Mouse (Mus musculus) kidney, postnatal 10 days (tissue): Measurements from ENCODE around the gene Nup133.

Experiments used
- DNase-seq: peaks from one replicate; pipeline ENCODE4 v3.0.0; 2021; ENCODE audit warnings: mixed read lengths

Nup133 gene

DNA sequence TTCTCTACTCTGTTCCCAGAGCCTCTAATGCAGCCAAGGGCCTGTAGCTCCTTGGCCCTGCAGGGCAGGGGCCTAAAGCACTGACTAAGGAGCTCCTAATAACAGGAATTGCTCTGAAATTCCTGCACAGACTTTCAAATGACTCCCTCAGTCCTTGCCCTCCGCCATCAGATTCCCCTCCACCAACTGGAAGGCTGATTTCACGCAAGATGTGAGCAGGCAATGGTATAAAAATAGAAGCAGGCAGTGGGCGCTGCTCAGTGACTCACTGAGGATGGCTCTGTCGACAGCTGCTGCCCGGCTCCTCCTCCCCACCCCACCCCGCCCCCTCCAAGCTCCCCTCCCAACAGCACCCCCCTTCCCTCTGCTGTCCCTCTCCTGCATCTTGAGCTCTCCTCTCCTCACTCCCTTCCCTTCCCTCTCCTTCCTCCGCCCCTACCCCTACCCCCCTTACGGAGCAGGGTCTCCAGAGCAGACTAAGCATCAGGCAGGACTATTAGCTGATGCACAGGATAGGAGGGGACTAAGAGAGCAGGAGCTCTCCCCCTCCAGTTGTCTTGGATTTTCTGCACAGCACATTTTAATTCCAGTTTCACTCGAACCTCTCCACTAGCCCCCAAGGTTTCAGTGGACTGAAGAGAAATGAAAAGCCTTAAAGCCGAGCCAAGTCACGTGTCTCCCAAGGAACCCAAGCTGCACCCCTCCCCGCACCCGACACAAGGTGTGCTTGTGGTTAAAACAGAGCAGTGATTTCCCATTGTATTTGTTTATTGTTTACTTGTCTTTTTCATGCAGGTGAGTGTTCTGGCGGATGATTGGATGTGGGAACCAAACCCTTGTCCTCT lies 64.1 kb downstream of the Nup133 start:
- no peak for DNase-seq

DNA sequence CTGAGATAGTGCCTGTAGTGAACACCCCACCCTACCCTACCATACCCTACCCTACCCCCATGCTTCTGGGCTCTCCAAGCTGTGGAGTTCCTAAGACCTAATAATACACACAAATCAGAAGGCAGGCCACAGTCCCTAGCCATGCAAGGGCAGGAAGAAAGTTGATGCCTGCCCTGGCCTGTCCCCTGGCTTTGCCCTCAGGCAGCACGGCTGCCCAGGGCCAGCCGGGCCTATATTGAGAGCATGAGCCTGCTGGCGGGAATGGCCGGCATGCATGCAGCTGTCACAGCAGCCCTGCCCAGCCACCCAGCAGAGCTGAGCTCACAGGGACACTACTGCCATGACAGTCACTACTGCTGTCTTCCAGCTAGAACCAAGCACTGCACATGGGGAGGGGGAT lies 66.0 kb downstream of the Nup133 start:
- no peak for DNase-seq

DNA sequence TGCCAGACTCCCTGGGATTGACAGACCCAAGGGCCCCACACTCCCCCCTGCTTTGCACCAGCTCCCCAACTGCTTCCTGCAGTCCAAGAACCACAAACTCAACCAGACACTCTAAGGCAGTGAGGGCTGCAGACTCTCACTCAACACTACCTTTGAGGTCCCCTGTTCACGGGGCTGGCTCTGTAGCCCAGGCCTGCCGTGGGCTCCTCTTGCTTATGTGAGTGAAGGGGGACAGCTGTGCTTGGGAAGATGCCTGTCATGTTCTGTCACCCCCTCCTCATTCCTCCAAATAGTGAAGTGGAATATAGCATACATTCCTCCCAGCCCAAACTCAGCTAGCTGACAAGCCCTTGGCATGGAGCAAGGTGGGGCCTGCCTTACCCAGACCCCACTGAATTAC lies 66.7 kb downstream of the Nup133 start:
- no peak for DNase-seq

DNA sequence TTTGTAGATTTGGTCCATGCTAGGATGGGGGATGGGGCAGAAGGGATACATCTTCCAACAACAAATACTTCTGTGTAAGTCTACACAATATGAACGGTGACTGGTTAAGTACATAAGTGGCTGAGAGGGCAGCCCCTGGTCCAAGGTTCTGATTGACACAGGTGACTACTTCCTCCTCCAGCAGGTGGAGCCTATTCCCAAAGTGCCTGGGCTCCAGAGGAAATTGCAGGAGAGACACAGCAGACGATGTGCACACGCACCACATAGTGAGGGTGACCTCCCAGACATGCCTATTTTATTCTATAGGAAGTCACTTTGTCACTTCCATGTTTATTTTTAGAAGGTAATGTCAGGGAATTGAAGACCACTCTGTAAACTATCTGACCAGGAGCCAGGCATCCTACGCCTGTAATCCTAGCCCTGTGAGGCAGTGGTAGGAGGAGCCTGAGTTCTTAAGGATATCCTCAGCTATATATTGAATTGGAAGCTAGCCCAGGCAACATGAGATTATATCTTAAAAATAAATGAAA lies 68.2 kb downstream of the Nup133 start:
- no peak for DNase-seq

DNA sequence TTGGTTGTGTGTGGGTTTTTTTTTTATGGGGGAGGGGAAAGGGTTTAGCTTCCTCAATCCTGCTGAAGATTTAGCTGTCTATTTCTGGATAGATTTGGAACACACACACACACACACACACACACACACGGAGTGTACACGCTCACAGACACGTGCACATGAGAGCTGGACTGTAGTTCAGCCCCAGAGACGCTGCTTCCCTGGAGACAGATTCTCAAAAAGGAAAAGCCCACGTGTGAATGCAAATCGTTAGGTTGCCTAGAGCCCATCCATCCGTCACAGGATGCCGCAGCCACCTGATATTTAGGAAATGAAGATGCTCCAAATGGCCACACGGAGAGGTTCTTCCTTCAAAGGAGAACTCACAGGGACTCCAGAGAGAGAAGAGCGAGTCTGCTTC lies 68.8 kb downstream of the Nup133 start:
- no peak for DNase-seq

DNA sequence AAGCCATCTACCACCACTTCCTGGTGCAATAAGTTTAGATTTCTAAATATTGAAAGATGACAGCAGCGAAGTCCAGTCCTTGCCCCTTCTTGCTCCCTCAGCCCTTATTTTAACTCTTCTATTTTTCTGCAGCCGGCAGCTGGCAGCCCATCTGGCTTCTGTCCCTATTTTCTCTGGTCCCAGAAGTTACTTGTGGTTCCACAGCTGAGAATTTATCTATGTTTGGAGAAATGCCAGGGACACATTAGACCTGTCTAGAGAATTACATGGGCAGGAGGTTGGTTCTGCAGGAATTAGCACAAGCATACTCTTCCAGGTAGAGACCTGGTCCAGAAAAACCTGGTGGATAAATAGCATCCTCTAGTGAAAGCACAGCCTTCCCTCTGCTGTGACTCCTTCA lies 71.2 kb downstream of the Nup133 start:
- no peak for DNase-seq

DNA sequence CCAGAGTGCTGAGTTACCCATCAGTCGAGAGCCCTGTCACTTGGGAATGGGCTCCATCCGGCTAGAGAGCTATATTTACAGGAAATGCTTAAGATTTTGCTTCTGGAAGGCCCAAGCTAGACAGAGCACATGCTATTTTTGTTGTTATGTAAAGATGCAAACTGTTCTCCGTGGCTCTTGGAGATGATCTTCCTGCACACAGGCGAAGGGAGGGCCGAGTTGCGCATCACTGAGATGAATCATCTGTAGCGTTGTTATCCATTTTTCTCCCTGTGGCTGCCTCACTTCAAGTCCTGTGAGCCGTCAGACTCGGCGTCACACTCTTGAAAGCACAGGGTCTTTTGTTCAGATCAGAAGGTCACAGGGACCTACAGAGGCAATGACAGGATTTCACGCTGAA lies 74.7 kb downstream of the Nup133 start:
- no peak for DNase-seq

DNA sequence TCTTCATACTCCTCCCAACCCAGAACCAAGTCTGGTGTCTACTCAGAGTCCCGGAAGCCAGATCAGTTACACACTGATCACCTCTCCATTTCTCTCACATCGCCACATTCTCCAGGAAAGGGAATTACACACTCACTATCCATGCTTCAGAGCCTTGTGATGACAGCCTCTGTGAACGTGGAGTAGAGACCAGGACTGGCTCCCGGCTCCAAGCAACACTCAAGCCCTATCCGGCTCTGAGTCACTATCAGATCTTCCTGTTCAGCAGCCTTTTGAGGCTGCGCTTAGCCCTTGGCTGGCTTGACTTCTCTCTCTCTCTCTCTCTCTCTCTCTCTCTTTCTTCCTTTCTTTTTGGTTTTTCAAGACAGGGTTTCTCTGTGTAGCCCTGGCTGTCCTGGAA lies 75.7 kb downstream of the Nup133 start:
- no peak for DNase-seq

DNA sequence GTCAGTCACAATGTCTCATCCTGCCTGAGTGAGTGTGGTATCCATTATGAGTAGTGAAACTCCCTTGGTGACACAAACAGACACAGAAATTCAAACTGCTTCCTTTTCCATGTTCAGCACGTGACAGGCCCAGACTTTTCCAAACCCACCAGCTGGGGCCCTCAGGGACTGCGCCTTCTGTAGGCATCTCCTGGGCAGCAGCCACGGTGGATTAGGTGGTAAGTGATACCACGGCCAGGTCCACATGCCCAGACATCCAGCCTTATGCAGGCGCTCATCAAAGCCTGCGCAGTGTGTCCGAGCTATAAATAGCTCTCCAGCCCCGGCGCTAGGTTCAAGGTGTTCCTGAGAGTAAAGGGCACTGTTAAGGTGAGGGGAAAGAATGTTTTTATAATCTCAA lies 77.0 kb downstream of the Nup133 start:
- no peak for DNase-seq

DNA sequence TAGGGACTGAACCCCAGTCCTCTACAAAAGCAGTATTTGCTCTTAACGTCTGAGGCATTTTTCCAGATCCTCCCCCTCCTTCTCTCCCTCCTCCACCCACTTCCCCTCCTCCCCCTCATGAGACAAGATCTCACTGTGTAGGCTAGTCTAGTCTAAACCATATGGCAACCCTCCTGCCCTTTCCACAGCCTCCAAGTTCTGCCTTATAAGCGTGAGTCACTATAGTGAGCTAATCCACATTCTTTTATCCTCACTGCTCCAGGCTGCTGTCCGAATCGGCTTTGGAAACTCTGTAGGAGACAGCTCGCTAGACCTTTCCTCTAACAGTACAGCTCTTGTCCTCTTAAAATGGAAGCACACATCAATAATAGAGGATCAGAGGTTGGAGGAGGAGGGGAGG lies 82.1 kb downstream of the Nup133 start:
- DNase-seq: no peak

DNA sequence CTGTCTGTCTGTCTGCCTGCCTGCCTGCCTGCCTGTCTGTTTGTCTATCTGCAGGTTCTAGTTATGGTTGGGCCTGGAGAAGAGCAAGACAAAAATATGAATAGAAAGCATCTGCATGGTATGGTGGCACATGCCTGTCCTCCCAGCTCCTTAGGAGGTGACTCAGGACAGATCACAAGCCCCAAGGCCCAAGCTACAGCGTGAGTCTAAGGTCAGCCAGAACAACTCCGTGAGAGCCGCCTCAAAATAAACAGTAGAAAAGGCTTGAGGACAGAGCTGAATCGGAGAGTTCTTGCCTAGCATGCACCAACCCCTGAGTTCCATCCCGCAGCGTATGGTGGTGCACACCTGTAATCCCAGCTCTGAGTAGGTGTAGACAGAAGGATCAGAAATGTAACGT lies 83.3 kb downstream of the Nup133 start:
- no peak for DNase-seq

DNA sequence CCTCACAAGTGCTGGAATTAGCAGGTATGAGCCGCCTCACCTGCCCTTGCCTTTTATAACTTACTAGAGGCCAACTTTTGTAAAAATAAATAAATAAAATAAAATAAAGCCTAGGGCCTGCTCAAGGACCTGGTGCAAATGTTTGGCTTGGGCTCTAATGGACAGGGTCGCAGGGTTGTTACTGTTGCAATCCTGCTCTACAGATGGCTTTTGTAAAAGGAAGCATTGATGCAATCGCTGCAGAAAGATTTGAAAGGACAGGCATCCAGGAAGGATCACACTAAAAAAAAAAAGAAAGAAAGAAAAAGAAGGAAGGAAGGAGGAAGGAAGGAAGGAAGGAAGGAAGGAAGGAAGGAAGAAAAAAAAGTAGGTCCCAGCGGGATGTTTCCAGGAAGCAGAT lies 88.7 kb downstream of the Nup133 start:
- DNase-seq: no peak

DNA sequence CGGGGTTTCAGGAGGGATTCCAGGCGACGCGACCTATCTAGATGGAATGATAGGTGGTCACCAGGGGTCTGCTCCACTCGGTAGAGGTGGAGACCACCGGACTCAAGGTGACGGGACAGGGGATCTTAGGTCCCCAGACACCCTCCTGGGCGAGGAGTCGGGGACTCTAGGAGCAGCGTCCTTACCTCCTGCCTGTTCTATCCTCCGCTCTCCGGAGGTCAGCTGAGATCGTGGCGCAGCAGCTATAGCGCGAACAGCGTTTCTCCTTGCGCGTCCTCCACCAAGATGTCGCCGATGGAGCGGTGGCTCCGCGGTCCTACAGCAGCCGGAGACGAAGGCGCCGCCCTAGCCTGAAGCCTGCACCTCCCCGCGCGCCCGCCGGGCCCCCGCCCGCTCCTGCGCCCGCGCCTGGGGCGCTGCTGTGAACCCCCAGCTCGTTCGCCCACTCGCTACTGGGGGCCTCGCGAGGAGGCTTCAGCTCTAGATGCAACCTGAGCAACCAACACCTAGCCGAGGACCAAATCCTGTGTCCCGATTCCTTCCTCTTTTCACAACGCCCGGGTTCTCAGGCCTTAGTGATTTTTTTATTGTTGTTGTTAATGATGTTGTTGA lies 89.3 kb downstream of the Nup133 start, which contains the start of gene Ccsap:
Ccsap (minus strand) TSS at position 562 of the 612 bp plus-strand sequence.
- DNase-seq: peak; percentile 62

DNA sequence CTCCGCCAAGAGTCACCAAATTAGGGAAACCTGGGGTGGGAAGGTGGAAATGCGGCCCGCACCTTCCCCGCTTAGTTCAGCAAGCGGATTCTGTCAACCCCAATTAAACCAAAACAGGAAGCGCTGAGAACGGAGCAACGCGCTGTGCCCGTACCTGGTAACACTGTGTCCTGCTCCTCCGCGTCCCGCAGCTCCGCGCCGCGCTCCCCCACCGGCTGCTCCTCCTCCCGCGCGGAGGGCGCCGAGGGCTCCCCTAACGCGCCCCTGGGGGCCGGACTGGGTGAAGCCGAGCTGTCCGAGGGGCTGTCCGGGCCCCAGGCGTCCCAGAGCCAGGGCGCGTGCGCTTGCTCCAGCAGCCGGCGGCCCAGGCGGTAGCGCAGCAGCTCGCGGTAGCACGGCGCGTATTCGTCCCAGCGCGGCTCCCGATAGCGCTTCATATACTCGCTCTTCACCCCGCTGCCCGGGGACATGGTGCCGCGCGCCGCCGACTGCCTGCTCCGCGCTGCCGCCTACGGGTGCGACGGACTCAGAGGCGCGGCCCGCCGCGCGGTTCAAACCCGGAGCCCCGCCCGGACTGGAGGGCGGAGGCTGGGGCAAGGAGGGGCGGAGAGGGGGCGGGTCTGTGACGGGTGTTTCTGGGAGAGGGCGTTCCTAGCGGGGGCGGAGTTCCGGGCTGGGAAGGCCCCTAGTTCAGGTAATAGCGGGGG lies 90.0 kb downstream of the Nup133 start:
- peak; percentile 95 for DNase-seq

DNA sequence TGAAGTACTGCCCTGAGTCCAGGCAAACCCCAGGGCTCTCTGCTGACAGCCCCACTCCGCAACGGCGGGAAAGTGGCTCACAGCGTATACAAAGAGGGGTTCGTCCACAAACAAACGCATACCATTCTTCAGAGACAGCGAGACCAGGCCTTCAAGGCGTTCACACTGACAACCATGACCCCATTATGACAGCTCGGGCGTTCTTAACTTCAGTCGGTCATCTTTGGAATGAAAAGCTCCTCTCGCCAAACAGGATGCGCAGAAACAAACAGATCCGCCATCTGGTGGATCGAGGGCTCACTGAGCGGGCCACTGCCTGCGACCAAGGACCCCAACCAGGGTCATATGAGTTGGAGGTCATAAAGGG lies 90.5 kb downstream of the Nup133 start:
- DNase-seq: peak; percentile 22

DNA sequence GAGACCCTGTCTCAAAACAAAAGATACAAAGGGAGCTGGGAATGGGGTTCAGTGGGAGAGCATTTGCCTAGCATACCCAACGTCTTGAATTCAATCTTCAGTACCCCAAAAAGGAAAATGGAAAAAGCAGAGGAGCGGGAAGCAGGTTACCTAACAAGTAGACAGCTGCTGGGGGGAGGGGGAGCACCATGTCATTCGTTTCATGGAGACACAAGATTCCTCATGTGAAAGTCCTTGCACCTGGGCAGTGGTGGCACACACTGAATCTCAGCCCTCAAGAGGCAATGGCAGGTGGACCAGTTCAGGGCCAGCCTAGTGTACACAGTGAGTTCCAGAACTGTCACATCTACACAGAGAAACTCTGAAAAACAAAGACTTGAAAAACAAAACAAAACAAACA lies 91.7 kb downstream of the Nup133 start:
- no peak for DNase-seq

DNA sequence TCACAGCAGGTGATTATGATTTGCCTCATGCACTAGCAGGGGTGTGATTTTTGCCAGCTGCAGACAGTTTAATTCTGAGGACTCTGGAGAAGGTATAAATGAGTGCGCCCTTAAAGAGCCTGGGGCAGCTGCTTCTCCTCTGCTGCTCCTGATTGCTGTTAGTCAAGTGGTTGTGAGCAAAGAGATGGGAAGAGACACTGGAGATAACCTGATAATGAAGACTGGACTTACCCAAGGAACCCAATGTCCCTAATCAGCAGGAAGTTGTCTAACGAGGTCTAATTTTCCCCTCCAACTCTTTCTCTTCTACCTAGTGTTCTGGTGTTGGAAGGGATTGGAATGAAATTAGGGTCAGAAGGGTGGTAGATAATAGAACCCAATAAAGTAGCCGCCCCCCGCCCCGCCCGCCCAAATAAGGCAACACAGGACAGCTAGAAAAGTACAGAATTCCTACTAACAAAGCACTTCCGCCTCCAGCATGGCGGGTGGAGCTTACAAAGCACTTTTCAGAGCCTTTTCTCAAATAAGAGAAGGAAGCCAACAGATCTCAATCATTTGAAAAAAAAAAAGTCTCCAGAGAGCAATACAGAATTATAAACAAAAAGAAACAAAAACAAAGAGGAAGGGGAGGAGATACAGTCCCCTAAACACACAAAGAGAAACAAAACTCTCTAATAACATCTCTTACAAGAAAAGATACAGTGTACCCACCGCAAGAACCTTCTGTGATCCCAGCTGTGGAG lies 94.2 kb downstream of the Nup133 start:
- DNase-seq: no peak

DNA sequence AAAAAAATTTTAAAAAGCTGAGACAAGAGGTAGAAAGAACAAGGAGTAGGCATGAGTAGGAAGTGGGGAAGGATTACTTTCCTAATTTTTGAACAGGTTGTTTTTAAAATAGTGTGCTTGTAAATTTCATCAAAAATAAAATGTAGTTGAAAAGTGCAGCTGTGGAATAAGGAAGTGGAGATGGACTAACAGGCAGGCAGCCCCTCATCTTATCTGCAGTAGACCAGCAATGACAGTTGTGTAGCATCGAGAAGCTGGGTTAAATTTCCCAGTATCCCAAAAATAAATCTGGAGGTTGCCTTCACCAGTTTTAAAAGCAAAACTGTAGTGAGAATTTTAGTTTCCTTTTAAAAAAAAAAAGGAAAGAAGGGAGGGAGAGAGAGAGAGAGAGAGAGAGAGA lies 94.8 kb downstream of the Nup133 start:
- DNase-seq: no peak

DNA sequence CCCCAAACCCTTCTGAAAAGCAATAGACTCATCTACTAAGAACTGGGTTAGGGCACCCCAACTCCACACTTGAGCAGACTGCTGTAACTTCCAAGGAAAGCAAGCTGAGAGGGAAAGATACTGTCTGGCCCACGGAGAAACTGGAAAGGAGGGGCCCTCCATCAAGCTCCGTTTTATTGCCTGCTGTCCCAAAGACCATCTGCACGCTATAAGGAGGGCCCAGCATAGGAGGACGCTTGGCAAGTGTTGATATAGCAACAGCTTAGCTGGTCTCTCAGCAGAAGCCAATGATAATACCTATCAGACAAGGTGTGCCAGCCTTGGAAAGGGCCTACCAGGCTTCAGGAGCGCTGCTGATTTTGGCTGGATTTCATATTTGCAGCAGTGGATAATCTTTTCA lies 97.5 kb downstream of the Nup133 start:
- DNase-seq: no peak

DNA sequence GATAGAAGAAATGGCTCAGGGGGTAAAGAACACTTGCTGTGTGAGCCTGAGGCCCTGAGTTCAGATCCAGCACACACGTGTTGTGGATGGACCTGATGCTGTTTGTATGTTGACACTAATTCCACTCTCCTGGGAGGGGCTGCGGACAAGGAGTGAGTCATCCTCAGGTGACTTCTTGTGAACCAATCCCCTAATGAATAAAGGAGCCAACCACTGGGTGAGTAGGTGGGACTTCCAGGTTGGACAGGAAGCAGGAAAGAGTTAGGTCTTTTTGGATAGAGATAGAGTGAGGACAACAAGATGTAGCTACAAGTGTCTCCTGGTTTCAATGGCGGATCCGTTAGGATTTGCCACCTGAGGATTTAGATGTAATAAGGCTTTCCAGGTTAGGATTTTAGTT lies 99.7 kb downstream of the Nup133 start:
- no peak for DNase-seq

DNA sequence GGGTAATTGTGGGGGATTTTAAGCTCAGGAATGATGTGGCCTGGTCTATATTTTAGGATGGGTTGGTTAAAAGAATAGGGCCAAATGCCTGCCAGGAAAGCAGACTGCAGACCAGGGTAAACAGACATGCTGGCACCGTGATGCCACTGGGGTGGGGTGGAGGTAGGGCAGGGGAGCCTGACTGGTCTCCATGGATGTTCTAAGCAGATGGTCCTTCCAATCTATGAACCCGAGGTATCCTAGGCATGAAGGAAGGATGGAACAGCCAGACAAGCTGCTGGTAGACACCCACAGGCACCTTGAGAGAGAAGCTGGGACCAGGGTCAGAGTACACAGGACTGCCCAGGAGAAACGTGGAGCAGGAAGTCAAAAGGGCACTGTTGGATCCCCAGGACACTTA lies 101.5 kb downstream of the Nup133 start:
- no peak for DNase-seq
